Mouse (Mus musculus) spleen, postnatal 36 days (tissue): ENCODE data around the gene Tph2.
A peak's percentile ranks its signal among the peaks of the same experiment; 100 is the strongest.
"Not testable (repeated sequence)": the region's sequence is repeated elsewhere in the genome, so short reads cannot be mapped to it uniquely, and the experiment has no call there.

ENCODE experiments used
- DNase-seq, 2 experiments: peaks; one replicate each; pipeline ENCODE4 v3.0.0; 2022; ENCODE audit warnings: low spot score in 2 of 2, mixed read lengths in 1 of 2

Tph2 gene

GRCm38 (mm10) chr10:115184697-115185096 is at the start of gene Tph2:
TSS of gene Tph2 (minus strand) at chr10:115185022.
- DNase-seq, result peak; percentile 24 to 48

GRCm38 (mm10) chr10:115233798-115234197 is 49.0 kb upstream of the Tph2 start:
- DNase-seq, result no peak

- DNase-seq, result no peak
Measured at GRCm38 (mm10) chr10:115232513-115232912, 47.7 kb upstream of the Tph2 start.

GRCm38 (mm10) chr10:115229023-115229422 is 44.2 kb upstream of the Tph2 start:
- DNase-seq, result no peak

GRCm38 (mm10) chr10:115226586-115226985 is 41.8 kb upstream of the Tph2 start:
- DNase-seq, result no peak

DNA sequence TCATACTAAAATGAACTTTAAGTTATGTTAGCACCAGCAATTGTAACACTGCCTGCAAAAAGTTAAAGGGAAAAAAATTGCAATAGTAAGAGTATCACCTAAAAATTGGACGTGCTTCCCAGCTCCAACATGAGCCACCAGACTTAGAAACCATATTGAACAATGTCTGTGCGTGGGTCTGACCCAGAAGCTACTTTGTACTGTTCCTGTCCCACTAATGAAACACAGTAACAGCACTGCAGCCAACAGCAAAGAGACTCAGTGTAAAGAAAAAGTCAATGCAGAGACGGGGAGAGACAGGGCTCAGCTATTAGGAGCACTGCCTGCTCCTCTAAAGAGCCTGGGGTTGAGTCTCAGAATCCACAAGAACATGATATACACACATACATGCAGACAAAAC is 39.0 kb upstream of the Tph2 start:
- no peak for DNase-seq

DNA sequence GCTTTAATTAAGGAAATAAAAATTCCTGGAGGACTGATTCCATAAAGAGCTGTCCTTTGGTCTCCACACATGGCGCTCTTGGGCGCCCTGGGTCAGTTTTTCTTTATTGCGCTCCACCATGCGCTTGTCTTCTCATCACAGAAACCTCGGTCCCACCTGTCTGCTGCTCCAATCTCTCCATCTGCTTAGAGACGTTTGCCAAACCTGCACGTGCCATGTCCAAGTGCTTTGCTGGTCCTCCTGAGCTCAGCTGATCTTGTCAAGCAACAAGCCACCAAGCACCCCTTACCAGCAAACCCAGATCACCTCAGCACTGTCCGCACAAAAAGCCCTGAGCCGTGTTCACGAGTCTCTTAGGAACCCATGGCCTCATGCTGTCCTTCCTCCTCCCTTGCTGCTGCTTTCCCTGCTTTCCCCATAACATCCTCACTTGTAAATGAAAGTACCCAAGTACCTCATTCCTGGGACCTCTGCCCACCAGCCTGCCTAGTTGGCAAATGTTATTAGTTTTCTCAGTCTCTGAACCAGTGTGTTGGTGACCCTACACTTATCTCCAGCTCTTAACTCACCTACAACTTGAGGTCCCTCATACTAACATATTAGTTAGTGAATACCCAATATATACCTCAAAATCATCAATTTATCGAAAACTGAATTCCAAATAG is 28.2 kb upstream of the Tph2 start:
- no peak for DNase-seq

DNA sequence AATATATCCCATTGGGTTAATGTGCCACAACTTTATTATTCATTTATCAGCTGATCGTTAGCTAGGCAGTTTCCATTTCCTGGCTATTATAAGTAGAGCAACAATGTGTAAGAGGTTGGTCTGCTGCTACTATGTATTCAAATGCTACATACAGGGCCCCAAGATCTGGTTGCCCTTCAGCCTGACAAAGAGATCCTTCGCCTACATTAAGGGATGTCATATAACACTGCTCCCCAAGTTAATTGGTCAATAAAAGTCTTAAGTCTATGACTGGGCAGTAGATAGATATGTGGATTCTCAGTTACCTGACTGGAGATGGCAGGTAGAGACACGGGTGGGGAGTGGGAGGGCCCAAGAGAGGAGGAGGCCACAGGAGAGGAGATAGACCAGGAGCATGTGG is 21.0 kb upstream of the Tph2 start:
- no peak for DNase-seq

DNA sequence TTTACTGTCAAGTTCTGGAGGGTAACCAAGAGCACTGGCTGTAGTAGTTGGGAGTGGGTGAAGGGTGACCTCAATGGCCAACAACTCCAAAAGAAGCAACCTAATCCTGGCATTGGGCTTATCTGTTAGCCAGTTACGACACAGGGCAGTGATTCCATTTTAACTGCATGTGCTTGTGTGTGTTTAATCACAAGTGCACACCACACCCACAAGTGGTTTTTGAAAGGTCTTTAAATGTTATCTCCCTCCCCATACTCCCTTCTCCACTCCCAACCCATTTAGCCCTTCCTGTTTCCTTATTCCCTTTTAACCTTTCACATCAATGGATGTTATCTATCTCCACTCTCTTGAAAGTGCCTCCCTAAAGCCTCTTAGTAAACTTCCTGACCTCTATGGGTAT is 20.5 kb upstream of the Tph2 start:
- DNase-seq, result no peak

- DNase-seq, result no peak
Measured at GRCm38 (mm10) chr10:115191214-115191613, 6.4 kb upstream of the Tph2 start.

GRCm38 (mm10) chr10:115187390-115187789 is 2.6 kb upstream of the Tph2 start:
- DNase-seq, result no peak

DNA sequence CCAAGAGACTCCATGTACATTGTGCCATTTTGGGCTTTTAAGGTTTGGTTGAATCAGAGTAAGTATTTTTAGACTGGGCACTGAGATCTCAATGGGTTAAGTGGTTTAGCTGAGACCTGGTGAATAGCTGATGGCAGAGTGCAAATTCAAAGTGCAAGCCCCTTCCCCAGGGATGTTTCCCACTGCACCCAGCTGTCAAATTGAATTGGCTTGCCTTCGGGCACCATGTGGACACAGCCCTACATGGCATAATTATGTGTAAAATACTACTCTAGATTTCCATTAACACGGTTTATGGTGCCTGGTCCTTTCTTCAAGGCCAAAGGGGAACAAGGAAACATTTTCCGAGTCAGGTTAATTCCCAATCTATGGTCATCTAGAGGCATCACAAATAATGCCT is 3.8 kb downstream of the Tph2 start:
- DNase-seq, result no peak

- DNase-seq, result not testable (repeated sequence)
Measured at GRCm38 (mm10) chr10:115178019-115178418, 6.8 kb downstream of the Tph2 start.

GRCm38 (mm10) chr10:115175591-115175991 is 9.2 kb downstream of the Tph2 start:
- no peak for DNase-seq

DNA sequence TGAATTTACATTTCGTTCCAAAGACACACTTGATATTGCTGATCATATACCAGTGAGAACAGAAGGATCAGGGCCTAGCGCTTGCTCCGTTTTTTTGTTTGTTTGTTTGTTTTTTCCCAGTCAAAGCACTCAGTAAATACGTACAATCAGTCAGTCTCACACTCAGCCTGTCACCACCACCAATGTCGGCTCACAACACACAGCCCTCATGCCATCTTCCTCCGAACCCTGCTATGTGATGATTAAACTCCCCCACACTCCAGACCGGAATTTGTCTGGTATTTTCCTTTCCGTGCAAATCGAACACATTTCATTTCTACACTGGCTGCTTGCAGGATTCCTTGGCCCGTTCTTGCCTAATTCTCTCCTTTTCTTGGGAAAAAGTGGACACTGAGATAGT is 11.5 kb downstream of the Tph2 start:
- no peak for DNase-seq

DNA sequence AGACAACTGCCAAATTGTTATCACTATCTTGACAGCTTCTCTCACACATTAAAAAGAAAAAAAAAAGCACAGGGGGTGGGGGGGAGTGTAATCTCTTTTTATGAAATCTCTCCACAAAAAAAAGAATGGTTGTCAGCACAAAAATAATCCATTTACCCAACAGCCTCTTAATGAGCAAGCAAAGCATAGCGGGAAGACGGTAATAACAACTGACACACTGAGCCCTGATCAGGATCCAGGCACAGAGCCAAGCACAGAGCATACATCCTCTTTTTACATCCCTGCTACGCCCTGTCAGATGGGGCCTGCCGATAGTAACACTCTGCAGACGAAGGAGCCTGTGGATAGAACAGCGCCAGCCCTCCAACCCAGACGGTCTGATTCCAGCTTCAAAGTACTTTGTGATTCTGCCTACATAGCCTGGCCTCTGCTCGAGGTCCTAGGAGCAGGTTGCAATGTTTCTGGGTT is 13.4 kb downstream of the Tph2 start:
- peak; percentile 3 to 23 for DNase-seq

GRCm38 (mm10) chr10:115170496-115171350 is 14.1 kb downstream of the Tph2 start:
- no peak for DNase-seq

DNA sequence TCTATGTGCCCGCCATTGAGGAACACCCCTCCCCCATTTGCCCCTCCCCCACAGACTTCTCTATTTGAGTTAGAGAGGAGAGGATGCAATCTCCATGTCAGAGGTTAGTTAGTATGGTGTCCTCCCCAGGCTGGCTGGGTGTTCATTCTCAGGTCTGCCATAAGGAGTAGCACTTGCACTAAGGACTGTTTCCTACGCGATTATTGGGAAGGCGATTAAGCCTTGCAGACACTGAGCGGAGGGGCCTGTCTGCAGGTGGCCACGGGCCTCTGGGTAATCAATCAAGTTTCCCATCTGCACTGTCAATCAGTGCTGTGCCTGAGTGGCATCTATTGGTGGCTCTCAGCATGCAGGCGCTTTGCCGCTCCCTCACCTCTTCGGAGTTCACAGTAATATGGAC is 15.4 kb downstream of the Tph2 start:
- DNase-seq, result no peak

- no peak for DNase-seq
Measured at GRCm38 (mm10) chr10:115160289-115160688, 24.5 kb downstream of the Tph2 start.

- no peak for DNase-seq
Measured at GRCm38 (mm10) chr10:115147308-115147707, 37.5 kb downstream of the Tph2 start.

DNA sequence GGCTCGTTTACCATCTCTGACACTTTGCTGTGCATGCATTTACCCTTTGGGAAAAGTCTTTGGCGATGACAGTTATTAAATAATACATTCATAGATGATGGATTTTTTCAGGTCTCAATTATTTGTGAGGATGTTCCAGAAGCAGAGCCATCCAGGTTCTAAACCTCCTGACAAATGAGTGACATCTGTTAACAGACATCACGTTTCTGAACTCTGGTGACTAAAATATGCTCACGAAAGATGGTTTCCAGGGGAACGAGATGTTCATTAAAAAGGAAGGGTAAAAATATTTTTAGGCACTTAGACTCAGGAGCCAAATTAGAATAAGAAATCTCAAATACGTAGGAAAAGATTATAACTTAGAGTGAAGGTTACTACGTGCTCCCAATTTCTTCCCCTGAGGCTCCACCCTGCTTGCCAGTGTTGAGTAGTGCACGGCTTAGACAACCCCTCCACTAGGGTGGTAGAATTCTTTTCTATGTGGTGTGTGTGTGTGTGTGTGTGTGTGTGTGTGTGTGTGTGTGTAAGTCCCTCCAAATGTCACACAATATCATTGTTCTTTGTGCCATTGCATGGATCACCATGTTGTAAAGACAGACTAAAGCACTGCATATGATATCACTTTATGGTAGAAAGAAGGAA is 38.4 kb downstream of the Tph2 start:
- DNase-seq, result no peak

DNA sequence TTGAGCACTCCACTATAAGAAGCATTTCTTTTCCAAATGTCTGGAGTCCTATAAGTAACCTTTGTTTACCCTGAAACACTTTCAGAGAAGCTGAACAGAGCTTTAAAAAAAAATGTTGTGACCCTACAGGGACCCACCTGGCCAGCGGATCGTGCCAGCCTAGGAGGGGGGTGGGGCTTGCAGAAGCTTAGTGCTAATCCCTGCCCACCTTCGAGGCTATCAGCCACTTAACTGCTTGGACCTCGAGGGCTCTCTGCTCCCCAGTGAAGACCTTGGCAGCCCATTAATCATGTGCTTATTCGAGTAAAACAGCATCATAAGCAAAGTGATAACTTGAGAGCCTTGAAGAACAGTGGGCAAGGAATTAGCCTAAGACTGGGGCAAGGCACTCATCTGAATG is 40.3 kb downstream of the Tph2 start:
- DNase-seq, result no peak

DNA sequence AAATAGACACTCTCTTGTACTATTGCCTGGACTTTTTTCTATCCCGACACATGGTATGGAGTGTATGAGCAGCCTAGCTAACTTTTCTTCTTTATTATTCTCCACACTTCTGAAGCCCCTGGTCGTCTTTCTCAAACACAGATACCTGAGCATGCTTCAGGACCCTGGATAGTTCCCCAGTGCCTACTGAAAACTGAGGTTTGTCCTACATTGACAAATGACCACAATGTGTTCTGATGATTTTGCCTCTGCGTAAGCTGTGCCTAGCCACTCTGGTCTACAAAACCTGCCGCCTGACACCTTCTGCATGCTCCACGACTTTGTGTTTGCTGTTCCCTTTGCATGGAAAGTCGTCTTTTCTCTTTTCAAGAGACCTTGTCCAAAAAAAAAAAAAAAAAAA is 41.2 kb downstream of the Tph2 start:
- no peak for DNase-seq
